Mouse (Mus musculus) embryonic facial prominence, embryonic 10.5 days (tissue): ENCODE measurements around the gene Sprn. TPM values are rescaled to one million over a fixed set of nuclear protein-coding genes. Genes with fewer than 3 reads are reported as not detected.

Source experiments
- DNase-seq: peaks from one replicate; pipeline ENCODE4 v3.0.0-alpha.2; 2017; ENCODE audit warnings: low spot score
- H3K27ac ChIP-seq: fragments of 300-500 bp; sonication (generic); replicated peaks from 2 replicates; pipeline ENCODE4 v1.5.1; 2016; ENCODE audit warnings: mild to moderate bottlenecking
- H3K27me3 ChIP-seq: fragments of 300-500 bp; sonication (generic); replicated peaks from 2 replicates; pipeline ENCODE4 v1.6.1; 2016; ENCODE audit warnings: low read depth, mild to moderate bottlenecking; ENCODE audit not compliant: poor library complexity, severe bottlenecking
- H3K36me3 ChIP-seq: fragments of 300-500 bp; sonication (generic); replicated peaks from 2 replicates; pipeline ENCODE4 v1.6.1; 2016; ENCODE audit warnings: mild to moderate bottlenecking, moderate library complexity
- H3K4me1 ChIP-seq: fragments of 300-500 bp; sonication (generic); 2 replicates; pipeline ENCODE4 v1.6.1; 2016
- H3K4me3 ChIP-seq: fragments of 300-500 bp; sonication (generic); 2 replicates; pipeline ENCODE4 v1.5.1; 2016; ENCODE audit warnings: mild to moderate bottlenecking, moderate library complexity
- H3K9me3 ChIP-seq: fragments of 300-500 bp; sonication (generic); 2 replicates; pipeline ENCODE4 v1.6.1; 2016; ENCODE audit warnings: mild to moderate bottlenecking
- WGBS: fragments of 180-500 bp; shearing (Covaris S2); methylation state at CpG from one replicate; pipeline ENCODE4 v1.1.7; 2016; 5-methylcytosine and 5-hydroxymethylcytosine counted together
- polyA plus RNA-seq: library from polyadenylated mRNA; unstranded; fragments of >200 nt; fragmentation: Nextera tagmentation; extraction: Ambion mirVana; gene quantifications from 2 replicates; pipeline ENCODE4 v1.2.1, GENCODE M21; 2016

Sprn gene
- polyA plus RNA-seq, result 0.15 and 0.67 TPM in 2 replicates

- peaks cover 19% of the 10 kb centered on the region for H3K4me1 ChIP-seq
- peaks cover 64% of the 10 kb centered on the region for H3K27me3 ChIP-seq
- H3K9me3 ChIP-seq, result no peaks in the 10 kb centered on the region
- H3K36me3 ChIP-seq, result no peaks in the 10 kb centered on the region
- peak within 1 kb of the TSS; percentile 14; the same call in 1 of the 2 replicates for H3K27ac ChIP-seq
- 2% methylated on average over 28 of the region's 28 CpGs for WGBS
- H3K4me3 ChIP-seq, result peak within 1 kb of the TSS; percentile 53
- DNase-seq, result peak; percentile 37
These were observed at the start of gene Sprn for GRCm38 (mm10) chr7:140154218-140154927. TSS of gene Sprn (minus strand) at chr7:140154877.

- 88% methylated on average over 4 of the region's 4 CpGs for WGBS
- DNase-seq, result no peak
- H3K36me3 ChIP-seq, result no peaks in the 10 kb centered on the region
- H3K4me1 ChIP-seq, result no peaks in the 10 kb centered on the region
- H3K9me3 ChIP-seq, result no peaks in the 10 kb centered on the region
- H3K4me3 ChIP-seq, result no peak overlapping the region
- H3K27me3 ChIP-seq, result no peaks in the 10 kb centered on the region
- no peak overlapping the region for H3K27ac ChIP-seq
These were observed 46.4 kb upstream of the Sprn start for GRCm38 (mm10) chr7:140201090-140201489.

GRCm38 (mm10) chr7:140196002-140196401 is 41.3 kb upstream of the Sprn start:
- no peaks in the 10 kb centered on the region for H3K4me1 ChIP-seq
- H3K4me3 ChIP-seq, result no peak overlapping the region
- no peak for DNase-seq
- WGBS, result 84% methylated on average over 8 of the region's 8 CpGs
- no peaks in the 10 kb centered on the region for H3K27me3 ChIP-seq
- no peak overlapping the region for H3K27ac ChIP-seq
- H3K9me3 ChIP-seq, result no peaks in the 10 kb centered on the region
- H3K36me3 ChIP-seq, result no peaks in the 10 kb centered on the region

- Histone ChIP-seq H3K9me3 (no peaks in the 10 kb centered on the region), H3K27me3 (no peaks in the 10 kb centered on the region), H3K4me3 (no peak overlapping the region), H3K36me3 (no peaks in the 10 kb centered on the region), H3K4me1 (no peaks in the 10 kb centered on the region), H3K27ac (no peak overlapping the region)
- WGBS, result 91% methylated on average over 4 of the region's 4 CpGs
- DNase-seq, result no peak
These were observed 39.4 kb upstream of the Sprn start for GRCm38 (mm10) chr7:140194031-140194430.

- WGBS, result 85% methylated on average over 2 of the region's 2 CpGs
- H3K4me3 ChIP-seq, result no peak overlapping the region
- H3K36me3 ChIP-seq, result no peaks in the 10 kb centered on the region
- H3K27me3 ChIP-seq, result no peaks in the 10 kb centered on the region
- H3K9me3 ChIP-seq, result no peaks in the 10 kb centered on the region
- DNase-seq, result no peak
- H3K27ac ChIP-seq, result no peak overlapping the region
- H3K4me1 ChIP-seq, result no peaks in the 10 kb centered on the region
These were observed 38.2 kb upstream of the Sprn start for GRCm38 (mm10) chr7:140192851-140193250.

- Histone ChIP-seq H3K9me3 (no peaks in the 10 kb centered on the region), H3K4me3 (no peak overlapping the region), H3K27me3 (no peaks in the 10 kb centered on the region), H3K36me3 (no peaks in the 10 kb centered on the region), H3K4me1 (no peaks in the 10 kb centered on the region), H3K27ac (no peak overlapping the region)
- DNase-seq, result no peak
- WGBS, result 70% methylated on average over 2 of the region's 2 CpGs
These were observed 37.8 kb upstream of the Sprn start for GRCm38 (mm10) chr7:140192445-140192844.

GRCm38 (mm10) chr7:140190435-140190834 is 35.8 kb upstream of the Sprn start:
- no peak for DNase-seq
- Histone ChIP-seq H3K36me3 (no peaks in the 10 kb centered on the region), H3K27me3 (no peaks in the 10 kb centered on the region), H3K4me1 (no peaks in the 10 kb centered on the region), H3K4me3 (no peak overlapping the region), H3K9me3 (no peaks in the 10 kb centered on the region), H3K27ac (no peak overlapping the region)
- WGBS, result 87% methylated on average over 1 of the region's 1 CpGs

- DNase-seq, result no peak
- WGBS, result 62% methylated on average over 4 of the region's 4 CpGs
- Histone ChIP-seq H3K4me3 (no peak overlapping the region), H3K27me3 (no peaks in the 10 kb centered on the region), H3K27ac (no peak overlapping the region), H3K9me3 (no peaks in the 10 kb centered on the region), H3K4me1 (no peaks in the 10 kb centered on the region), H3K36me3 (no peaks in the 10 kb centered on the region)
These were observed 34.0 kb upstream of the Sprn start for GRCm38 (mm10) chr7:140188391-140189328.

GRCm38 (mm10) chr7:140187721-140188390 is 33.2 kb upstream of the Sprn start:
- DNase-seq, result no peak
- H3K4me1 ChIP-seq, result no peaks in the 10 kb centered on the region
- no peaks in the 10 kb centered on the region for H3K27me3 ChIP-seq
- no peak overlapping the region for H3K4me3 ChIP-seq
- H3K27ac ChIP-seq, result no peak overlapping the region
- H3K36me3 ChIP-seq, result no peaks in the 10 kb centered on the region
- no peaks in the 10 kb centered on the region for H3K9me3 ChIP-seq
- WGBS, result 82% methylated on average over 7 of the region's 7 CpGs

GRCm38 (mm10) chr7:140186646-140187620 is 32.3 kb upstream of the Sprn start:
- Histone ChIP-seq H3K4me1 (no peaks in the 10 kb centered on the region), H3K4me3 (no peak overlapping the region), H3K9me3 (no peaks in the 10 kb centered on the region), H3K27ac (no peak overlapping the region), H3K36me3 (no peaks in the 10 kb centered on the region), H3K27me3 (no peaks in the 10 kb centered on the region)
- 67% methylated on average over 18 of the region's 18 CpGs for WGBS
- DNase-seq, result peak; percentile 11

- Histone ChIP-seq H3K4me3 (no peak overlapping the region), H3K9me3 (no peaks in the 10 kb centered on the region), H3K27ac (no peak overlapping the region), H3K27me3 (no peaks in the 10 kb centered on the region), H3K36me3 (no peaks in the 10 kb centered on the region), H3K4me1 (no peaks in the 10 kb centered on the region)
- DNase-seq, result no peak
- 85% methylated on average over 4 of the region's 4 CpGs for WGBS
These were observed 29.5 kb upstream of the Sprn start for GRCm38 (mm10) chr7:140184206-140184605.
